Mouse (Mus musculus): ENCODE measurements around the gene Cpt1c.
A peak's percentile ranks its signal among the peaks of the same experiment; 100 is the strongest.

The Cpt1c gene

GRCm38 (mm10) chr7:44998501-44998955, 23.9 kb upstream of the Cpt1c start, which contains the start of gene Bcl2l12:
Gene Bcl2l12 (minus strand): TSS chr7:44998712.
- peak; percentile 75 to 77 for DNase-seq

GRCm38 (mm10) chr7:44997940-44998428, 23.3 kb upstream of the Cpt1c start:
- DNase-seq: no peak

DNA sequence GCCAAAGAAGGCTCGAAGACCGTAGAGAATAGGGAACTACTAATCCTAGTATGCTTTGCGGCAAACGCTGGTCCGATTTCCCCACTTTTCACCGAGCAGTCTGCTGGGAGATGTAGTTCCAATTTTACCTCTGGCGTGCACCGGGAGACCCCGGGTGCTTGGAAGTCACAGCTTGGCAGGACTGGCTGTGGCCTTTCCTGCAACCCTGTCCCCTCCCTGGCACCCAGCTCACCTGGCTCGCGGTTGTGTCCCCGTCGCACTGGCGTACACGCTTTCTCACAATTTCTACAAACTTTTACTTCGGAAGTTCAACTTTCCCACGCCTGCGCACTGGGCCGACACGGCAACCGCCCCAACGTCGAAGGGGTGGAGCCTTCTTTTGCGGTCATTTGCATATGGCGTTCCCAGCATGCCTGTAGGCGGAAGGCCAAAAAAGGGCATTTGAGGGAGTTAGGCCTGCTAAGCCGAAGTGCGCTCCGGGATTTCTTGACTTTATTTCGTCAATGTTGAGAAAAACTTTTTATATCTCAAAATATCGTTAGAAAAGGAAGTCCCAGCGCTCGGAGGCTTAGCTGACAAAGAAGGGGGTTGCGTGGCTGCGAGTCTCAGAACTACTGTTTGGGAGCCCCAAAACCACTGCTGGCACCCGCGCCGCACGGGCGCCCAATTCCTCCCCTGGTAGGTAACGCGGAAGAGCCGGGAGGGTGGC, 22.7 kb upstream of the Cpt1c start, which contains the start of gene Irf3:
Gene Irf3 (plus strand): TSS at position 418 of the 709 bp plus-strand sequence.
- DNase-seq: peak; percentile 98 to 99

- DNase-seq: no peak
These were observed 22.0 kb upstream of the Cpt1c start for GRCm38 (mm10) chr7:44996672-44997071.

DNA sequence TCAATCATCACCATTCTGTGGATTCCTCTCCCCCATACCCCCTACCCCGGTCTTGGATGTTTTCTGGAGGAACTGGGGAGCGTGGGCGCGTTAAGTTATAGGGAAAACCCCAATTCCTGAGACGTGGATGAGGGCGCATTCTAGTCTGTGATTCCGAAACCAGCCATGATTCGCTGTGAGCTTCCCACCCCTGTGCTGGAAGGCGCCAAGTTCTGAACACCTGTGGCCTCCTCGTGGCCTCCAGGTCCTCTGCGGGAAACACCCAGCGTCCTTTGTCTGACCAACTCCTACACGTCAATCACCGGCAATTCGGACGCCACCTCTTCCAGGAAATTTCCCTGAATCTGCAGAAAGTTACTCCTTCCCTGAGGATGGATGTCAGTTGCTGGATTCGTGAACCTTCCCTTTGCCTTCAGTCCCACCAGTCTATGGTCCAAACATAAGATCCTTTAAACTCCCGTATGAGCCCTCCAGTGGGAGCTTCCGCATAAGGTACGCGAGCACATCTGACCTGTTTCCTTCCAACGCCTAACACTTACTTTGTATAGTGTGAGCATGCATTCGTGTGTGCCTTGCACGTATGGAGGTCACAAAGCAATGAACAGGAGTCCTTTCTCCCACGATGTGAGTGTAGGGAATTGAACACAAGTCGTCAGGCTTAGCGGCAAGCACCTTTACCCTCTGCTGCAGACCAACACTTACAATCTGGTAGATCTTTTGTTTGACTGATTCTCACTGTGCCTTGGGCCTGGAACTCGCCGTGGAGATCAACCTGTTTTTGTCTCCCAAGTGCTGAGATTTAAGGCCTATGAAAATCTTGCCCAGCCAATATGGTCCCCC, 12.4 kb upstream of the Cpt1c start:
- no peak for DNase-seq

DNA sequence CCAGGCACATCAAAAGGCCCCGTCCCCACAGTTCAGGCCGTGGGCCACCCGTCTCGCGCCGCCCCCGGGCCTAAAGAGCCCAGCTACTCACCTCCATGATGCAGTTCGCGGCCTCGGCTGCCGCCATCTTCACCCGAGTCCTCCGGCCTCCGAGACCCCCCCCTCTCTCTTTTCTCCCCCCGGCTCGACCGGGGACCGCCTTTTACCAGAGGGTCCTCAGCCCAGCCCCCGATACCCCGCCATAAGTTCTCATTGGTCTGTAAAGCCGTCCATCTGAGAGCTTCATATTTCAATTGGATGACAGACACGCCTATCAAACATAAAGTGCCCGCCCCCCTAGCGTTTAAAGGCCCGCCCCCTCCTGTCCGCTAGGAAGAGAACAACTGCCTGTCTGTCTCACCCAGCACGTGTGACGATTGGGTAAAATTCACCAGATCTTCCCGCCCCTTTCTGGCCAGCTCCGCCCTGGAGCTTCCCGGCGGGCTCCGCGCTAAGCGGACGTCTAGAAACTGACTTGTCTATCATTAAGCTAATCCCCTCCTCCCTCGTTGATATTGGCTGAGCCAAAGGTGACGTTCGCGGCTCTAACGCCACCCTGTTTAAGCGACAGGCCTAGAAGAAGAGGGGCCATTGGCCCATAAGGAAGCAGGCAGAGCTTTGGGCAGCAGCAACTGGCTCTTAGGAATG, 11.7 kb upstream of the Cpt1c start, which contains the start of gene Prmt1:
Gene Prmt1 (minus strand): TSS at position 377 of the 687 bp plus-strand sequence.
- DNase-seq: peak; percentile 97 to 98

GRCm38 (mm10) chr7:44985595-44986191, 11.0 kb upstream of the Cpt1c start:
- DNase-seq: peak; percentile 84 to 87

- peak in 1 of 2 experiments; percentile 8 for DNase-seq
These were observed 10.1 kb upstream of the Cpt1c start for GRCm38 (mm10) chr7:44984833-44985164.

- no peak for DNase-seq
These were observed 9.5 kb upstream of the Cpt1c start for GRCm38 (mm10) chr7:44983944-44984832.

GRCm38 (mm10) chr7:44983085-44983484, 8.4 kb upstream of the Cpt1c start:
- peak; percentile 94 to 96 for DNase-seq

DNA sequence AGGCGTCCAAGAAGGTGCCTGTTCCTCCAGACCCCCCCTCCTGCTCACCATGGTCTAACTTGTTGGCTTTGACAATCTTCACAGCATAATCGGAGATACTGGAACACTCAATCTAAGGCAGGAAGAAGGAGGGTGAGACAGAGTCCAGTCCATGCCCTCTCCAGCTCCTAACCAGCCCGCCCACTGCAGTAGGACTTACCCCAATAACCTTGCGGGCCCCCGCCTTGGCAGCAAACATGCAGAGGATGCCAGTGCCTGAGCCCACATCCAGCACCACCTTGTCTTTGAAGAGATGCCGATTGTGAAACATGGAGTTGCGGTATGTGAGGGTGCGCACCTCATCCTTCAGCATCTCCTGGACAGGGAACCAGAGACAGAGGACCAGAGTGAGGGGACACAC, 6.9 kb upstream of the Cpt1c start:
- DNase-seq: no peak

DNA sequence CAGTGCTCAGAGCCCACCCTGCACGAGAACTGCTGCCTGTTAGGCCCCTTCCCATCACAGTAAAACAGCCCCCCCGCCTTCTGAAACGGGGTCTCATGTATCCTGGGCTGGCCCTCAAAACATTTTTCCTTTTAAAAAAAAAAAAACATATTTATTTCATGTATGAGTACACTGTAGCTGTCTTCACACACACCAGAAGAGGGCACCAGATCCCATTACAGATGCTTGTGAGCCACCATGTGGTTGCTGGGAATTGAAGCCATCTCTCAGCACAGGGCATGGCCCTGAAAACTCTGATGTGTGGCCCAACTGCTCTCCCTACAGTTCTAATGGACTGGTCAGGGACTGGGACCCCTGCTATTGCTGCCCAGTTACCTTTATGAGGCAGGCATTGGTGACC, 3.6 kb upstream of the Cpt1c start:
- no peak for DNase-seq

- DNase-seq: no peak
These were observed 417 bp upstream of the Cpt1c start for GRCm38 (mm10) chr7:44975117-44975419.

DNA sequence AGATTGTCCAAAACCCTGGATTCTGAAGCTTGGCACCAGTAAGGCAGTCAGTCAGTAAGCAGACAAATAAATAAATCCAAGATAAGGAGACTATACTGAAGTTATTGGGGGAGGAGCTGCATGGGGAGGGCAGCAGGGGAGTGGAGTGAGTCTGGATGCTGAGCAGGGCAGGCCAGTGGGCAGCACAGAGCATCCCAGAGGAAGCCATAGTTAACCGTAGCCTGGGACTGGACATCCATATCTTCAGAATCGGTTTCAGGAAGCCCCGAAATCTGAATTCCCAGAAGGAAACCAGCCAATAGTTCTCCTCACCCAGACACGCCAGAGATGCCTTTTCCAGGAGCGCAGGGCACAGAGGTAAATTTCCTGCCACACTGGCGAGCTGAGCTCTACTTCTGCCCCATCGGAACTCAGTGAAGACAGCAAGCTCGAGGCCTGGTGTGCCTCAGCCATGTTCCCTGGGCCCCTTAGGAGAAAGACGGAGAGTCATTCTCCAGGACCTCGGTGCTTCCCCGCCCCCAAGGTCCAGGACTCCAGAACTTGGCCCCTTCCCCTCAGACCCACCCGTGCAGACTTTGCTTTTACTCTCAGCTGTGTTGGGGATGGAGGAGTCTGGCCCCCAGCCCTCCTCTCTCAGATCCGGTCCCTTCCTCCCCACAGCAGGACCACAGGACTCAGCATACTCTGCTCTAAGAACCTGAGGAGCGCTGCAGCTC, 1.1 kb downstream of the Cpt1c start:
- DNase-seq: peak; percentile 49 to 60

GRCm38 (mm10) chr7:44971142-44971541, 3.5 kb downstream of the Cpt1c start:
- no peak for DNase-seq

DNA sequence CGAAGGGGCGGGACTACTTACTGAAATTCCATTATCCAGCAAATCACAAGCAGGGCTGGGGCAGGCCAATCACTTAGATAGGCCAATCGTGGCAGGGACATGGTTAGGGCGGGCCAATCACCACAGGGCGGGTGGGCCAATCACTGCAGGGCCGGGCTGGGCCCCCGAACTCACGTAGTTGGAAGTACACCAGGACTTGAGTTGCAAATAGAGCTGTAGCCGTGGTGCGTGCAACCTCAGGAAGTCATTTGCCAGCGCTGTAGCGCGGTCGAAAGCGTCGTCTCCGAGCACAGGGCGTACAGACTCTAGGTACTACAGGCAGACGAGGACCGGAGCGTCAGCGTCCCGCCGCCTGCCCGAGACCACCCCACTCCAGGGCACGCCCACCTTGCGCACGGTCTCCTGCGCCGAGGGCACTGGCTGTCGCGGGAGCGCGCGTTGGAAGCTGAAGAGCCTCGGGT, 4.4 kb downstream of the Cpt1c start:
- peak; percentile 93 to 94 for DNase-seq

DNA sequence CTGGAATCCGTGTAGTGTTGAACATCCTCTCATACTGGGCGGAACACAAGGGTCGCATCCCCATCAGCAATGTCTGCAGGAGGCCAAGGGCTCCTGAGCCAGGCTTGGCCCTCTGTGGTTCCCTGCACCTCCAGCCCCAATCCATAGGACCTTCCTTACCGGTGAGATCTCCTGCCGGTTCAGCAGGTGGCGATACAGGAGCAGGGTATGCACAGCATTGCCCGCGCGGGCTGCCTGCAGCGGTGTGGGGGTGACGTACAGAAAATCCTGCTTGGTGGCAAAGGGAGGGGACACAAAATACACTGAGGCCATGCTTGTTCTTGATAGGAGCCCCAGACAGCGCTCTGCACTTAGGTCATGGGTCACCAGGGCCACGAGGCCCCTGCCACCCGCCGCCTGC, 8.0 kb downstream of the Cpt1c start:
- no peak for DNase-seq

DNA sequence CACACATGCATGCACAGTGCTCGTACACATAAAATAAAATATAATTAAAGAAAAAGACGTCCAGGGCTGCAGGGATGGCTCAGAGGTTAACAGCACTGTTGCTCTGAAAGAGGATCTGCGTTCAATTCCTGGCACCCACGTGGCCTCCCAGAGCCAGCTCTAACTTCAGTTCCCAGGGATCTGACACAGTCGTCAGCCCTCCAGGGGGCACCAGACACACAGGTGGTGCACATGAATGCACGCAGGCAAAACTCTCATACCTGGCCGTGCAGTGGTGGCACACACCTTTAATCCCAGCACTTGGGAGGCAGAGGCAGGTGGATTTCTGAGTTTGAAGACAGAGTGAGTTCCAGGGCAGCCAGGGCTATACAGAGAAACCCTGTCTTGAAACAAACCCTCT, 8.7 kb downstream of the Cpt1c start:
- DNase-seq: no peak

GRCm38 (mm10) chr7:44964990-44965389, 9.7 kb downstream of the Cpt1c start:
- DNase-seq: peak in 1 of 2 experiments; percentile 6

DNA sequence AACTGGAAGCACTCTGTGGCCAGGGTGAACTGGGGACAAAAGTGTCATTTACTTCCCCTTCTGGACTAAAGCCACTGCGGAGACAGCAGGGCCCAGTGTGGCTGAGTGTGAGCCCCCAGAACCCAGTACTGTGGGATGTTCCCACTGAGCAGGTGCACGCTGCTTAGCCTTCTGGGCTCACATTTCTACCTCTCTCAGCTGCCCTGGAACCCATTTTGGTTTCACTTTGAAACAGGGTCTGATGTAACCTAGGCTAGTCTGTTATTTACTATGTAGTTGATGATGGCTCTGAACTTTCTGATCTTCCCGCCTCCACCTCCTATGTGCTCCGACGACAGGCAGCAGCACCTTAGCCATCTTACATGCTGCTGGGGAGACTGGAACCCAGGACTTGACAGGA, 11.8 kb downstream of the Cpt1c start:
- DNase-seq: peak in 1 of 2 experiments; percentile 3

DNA sequence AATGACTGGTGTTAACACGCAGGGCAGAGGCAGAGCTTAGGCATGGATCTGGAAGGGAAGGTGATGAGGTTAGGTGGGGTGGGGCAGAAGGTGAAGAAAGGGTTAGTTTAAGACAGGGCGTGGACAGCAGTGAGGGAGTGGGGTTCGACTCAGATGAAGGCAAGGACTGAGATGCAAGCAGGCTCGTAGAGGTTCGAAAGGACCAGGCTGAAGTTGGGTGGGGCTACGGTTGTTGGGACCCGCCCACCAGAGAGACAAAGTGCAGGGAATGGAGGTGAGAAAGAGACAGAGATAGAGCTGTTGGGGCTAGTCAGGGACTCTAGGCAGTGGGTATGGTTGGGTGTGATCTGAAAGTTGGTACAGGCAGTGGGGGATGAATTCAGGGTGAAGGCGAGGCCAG, 12.3 kb downstream of the Cpt1c start:
- DNase-seq: no peak

Measured in cerebellum, postnatal 10 days (tissue).